Comparison of ENCODE assay signal across 27 mouse cellular contexts in genomic region chr5:8953660-8954059, GRCm38 (mm10).
"Had no signal": no experiment of that assay in that cellular context is flagged by ENCODE, and none has a peak within 500 bp of the region (broad histone marks: within the 10 kb centered on the region; RNA-seq: fewer than 3 reads in every experiment).

No protein-coding gene starts in this region.

- H3K4me2 ChIP-seq: heart, embryonic 11.5 days; heart, embryonic 13.5 days; heart, embryonic 15.5 days; hindbrain, embryonic 12.5 days; hindbrain, embryonic 14.5 days; kidney, embryonic 15.5 days; limb, embryonic 13.5 days; limb, embryonic 15.5 days; liver, embryonic 12.5 days had no signal

- H3K27me3 ChIP-seq: heart, embryonic 13.5 days; heart, embryonic 15.5 days; hindbrain, embryonic 12.5 days; kidney, embryonic 15.5 days; limb, embryonic 13.5 days; limb, embryonic 15.5 days; liver, embryonic 12.5 days had no signal

- H3K36me3 ChIP-seq: heart, embryonic 13.5 days; heart, embryonic 15.5 days; hindbrain, embryonic 10.5 days; hindbrain, embryonic 12.5 days; kidney, embryonic 15.5 days; limb, embryonic 13.5 days; limb, embryonic 15.5 days had no signal

- DNase-seq: gastrocnemius, adult 2 months; gastrocnemius, postnatal 10 days; gastrocnemius, postnatal 25 days; heart, adult 2 months; heart, postnatal 14 days; heart, postnatal 36 days; kidney, adult 11 months; kidney, adult 2 months; kidney, adult 9 months; kidney, postnatal 14 days; kidney, postnatal 36 days; layer of hippocampus, adult 9-11 months; layer of hippocampus, postnatal 36 days had no signal

- H3K4me1 ChIP-seq: heart, embryonic 13.5 days; heart, embryonic 15.5 days; hindbrain, embryonic 10.5 days; hindbrain, embryonic 12.5 days; kidney, embryonic 15.5 days; limb, embryonic 13.5 days; limb, embryonic 15.5 days; liver, embryonic 12.5 days had no signal

- ATAC-seq: hindbrain, embryonic 16.5 days; intestine, embryonic 16.5 days; liver, embryonic 12.5 days had no signal

- H3K9me3 ChIP-seq: heart, embryonic 13.5 days; heart, embryonic 15.5 days; hindbrain, embryonic 10.5 days; hindbrain, embryonic 12.5 days; kidney, embryonic 15.5 days; limb, embryonic 13.5 days; limb, embryonic 15.5 days; liver, embryonic 12.5 days had no signal

- H3K4me3 ChIP-seq: gastrocnemius, adult 2 months; heart, adult 2 months; heart, embryonic 13.5 days; heart, embryonic 15.5 days; hindbrain, embryonic 10.5 days; hindbrain, embryonic 12.5 days; kidney, embryonic 15.5 days; limb, embryonic 13.5 days; limb, embryonic 15.5 days; liver, embryonic 12.5 days had no signal

- H3K9ac ChIP-seq: heart, embryonic 13.5 days; heart, embryonic 15.5 days; hindbrain, embryonic 12.5 days; hindbrain, embryonic 14.5 days; kidney, embryonic 15.5 days; limb, embryonic 13.5 days; limb, embryonic 15.5 days; liver, embryonic 12.5 days; liver, embryonic 14.5 days had no signal

- H3K27ac ChIP-seq: gastrocnemius, adult 2 months; heart, adult 2 months; heart, embryonic 13.5 days; heart, embryonic 15.5 days; hindbrain, embryonic 10.5 days; hindbrain, embryonic 12.5 days; hindbrain, embryonic 14.5 days; kidney, embryonic 15.5 days; kidney, postnatal 0 days; limb, embryonic 13.5 days; limb, embryonic 15.5 days; liver, embryonic 12.5 days; liver, embryonic 14.5 days had no signal
